Mouse (Mus musculus) heart, embryonic 12.5 days (tissue): ENCODE results near the gene Med15. TPM values are rescaled to one million over a fixed set of nuclear protein-coding genes. Genes with fewer than 3 reads are reported as not detected.
A peak's percentile ranks its signal among the peaks of the same experiment; 100 is the strongest.

Experiments
- ATAC-seq: fragments of 200-750 bp; cut with Nextera tagmentation; 2 replicates; pipeline ENCODE4 v1.8.0; 2017; ENCODE audit warnings: moderate TSS enrichment, moderate library complexity; ENCODE audit not compliant: insufficient number of reproducible peaks, low FRiP score
- H3K27ac ChIP-seq: fragments of 300-500 bp; sonication (generic); 2 replicates; pipeline ENCODE4 v1.5.1; 2016; ENCODE audit warnings: mild to moderate bottlenecking, moderate library complexity; ENCODE audit not compliant: poor library complexity, severe bottlenecking
- H3K27me3 ChIP-seq: fragments of 300-500 bp; sonication (generic); replicated peaks from 2 replicates; pipeline ENCODE4 v1.6.1; 2016; ENCODE audit warnings: mild to moderate bottlenecking, moderate library complexity
- H3K36me3 ChIP-seq: fragments of 300-500 bp; sonication (generic); 2 replicates; pipeline ENCODE4 v1.6.1; 2016; ENCODE audit warnings: mild to moderate bottlenecking, moderate library complexity
- H3K4me1 ChIP-seq: fragments of 300-500 bp; sonication (generic); replicated peaks from 2 replicates; pipeline ENCODE4 v1.6.1; 2016; ENCODE audit warnings: mild to moderate bottlenecking
- H3K4me2 ChIP-seq: fragments of 300-500 bp; sonication (generic); 2 replicates; pipeline ENCODE4 v1.6.1; 2016; ENCODE audit warnings: mild to moderate bottlenecking, moderate library complexity
- H3K4me3 ChIP-seq: fragments of 300-500 bp; sonication (generic); 2 replicates; pipeline ENCODE4 v1.5.1; 2016; ENCODE audit warnings: mild to moderate bottlenecking
- H3K9ac ChIP-seq: fragments of 300-500 bp; sonication (generic); 2 replicates; pipeline ENCODE4 v1.6.1; 2016; ENCODE audit warnings: mild to moderate bottlenecking, moderate library complexity
- H3K9me3 ChIP-seq: fragments of 300-500 bp; sonication (generic); replicated peaks from 2 replicates; pipeline ENCODE4 v1.6.1; 2016; ENCODE audit warnings: mild to moderate bottlenecking, moderate library complexity
- WGBS: fragments of 180-500 bp; shearing (Covaris S2); methylation state at CpG from one replicate; pipeline ENCODE4 v1.1.7; 2016; 5-methylcytosine and 5-hydroxymethylcytosine counted together
- polyA plus RNA-seq: library from polyadenylated mRNA; unstranded; fragments of >200 nt; fragmentation: Nextera tagmentation; extraction: Ambion mirVana; gene quantifications from 2 replicates; pipeline ENCODE4 v1.2.1, GENCODE M21; 2016

Gene Med15
- 36.9 and 39.9 TPM in 2 replicates for polyA plus RNA-seq

- no peak within 1 kb of the TSS for H3K4me3 ChIP-seq
- no peak within 1 kb of the TSS for H3K9ac ChIP-seq
- H3K4me2 ChIP-seq = no peak within 1 kb of the TSS
- H3K36me3 ChIP-seq = no peaks in the 10 kb centered on the region
- H3K4me1 ChIP-seq = no peaks in the 10 kb centered on the region
- peaks cover 6% of the 10 kb centered on the region; the same call in 1 of the 2 replicates for H3K27me3 ChIP-seq
- no peaks in the 10 kb centered on the region for H3K9me3 ChIP-seq
- 18% methylated on average over 3 of the region's 3 CpGs for WGBS
- no peak for ATAC-seq
- H3K27ac ChIP-seq = no peak within 1 kb of the TSS
Measured at GRCm38 (mm10) chr16:17732841-17733340, at the start of gene Med15. Med15 (minus strand) TSS chr16:17732891.

GRCm38 (mm10) chr16:17779692-17780091 lies 47.0 kb upstream of the Med15 start:
- H3K27ac ChIP-seq = no peak overlapping the region
- no peaks in the 10 kb centered on the region for H3K4me1 ChIP-seq
- H3K4me2 ChIP-seq = no peak overlapping the region
- WGBS = 68% methylated on average over 1 of the region's 1 CpGs
- H3K9me3 ChIP-seq = no peaks in the 10 kb centered on the region
- H3K27me3 ChIP-seq = no peaks in the 10 kb centered on the region
- peaks cover 49% of the 10 kb centered on the region for H3K36me3 ChIP-seq
- no peak overlapping the region for H3K4me3 ChIP-seq
- no peak for ATAC-seq
- H3K9ac ChIP-seq = no peak overlapping the region

GRCm38 (mm10) chr16:17778223-17778622 lies 45.5 kb upstream of the Med15 start:
- WGBS = 70% methylated on average over 4 of the region's 4 CpGs
- no peak for ATAC-seq
- no peak overlapping the region for H3K27ac ChIP-seq
- H3K9me3 ChIP-seq = no peaks in the 10 kb centered on the region
- no peak overlapping the region for H3K4me3 ChIP-seq
- H3K36me3 ChIP-seq = peaks cover 46% of the 10 kb centered on the region
- H3K27me3 ChIP-seq = no peaks in the 10 kb centered on the region
- no peak overlapping the region for H3K9ac ChIP-seq
- no peaks in the 10 kb centered on the region for H3K4me1 ChIP-seq
- no peak overlapping the region for H3K4me2 ChIP-seq

GRCm38 (mm10) chr16:17776828-17777227 lies 44.1 kb upstream of the Med15 start:
- Histone ChIP-seq H3K9me3 (no peaks in the 10 kb centered on the region), H3K9ac (no peak overlapping the region), H3K27ac (no peak overlapping the region), H3K27me3 (no peaks in the 10 kb centered on the region), H3K36me3 (peaks cover 53% of the 10 kb centered on the region), H3K4me3 (no peak overlapping the region), H3K4me2 (no peak overlapping the region), H3K4me1 (no peaks in the 10 kb centered on the region)
- no peak for ATAC-seq
- WGBS = 64% methylated on average over 11 of the region's 11 CpGs

- Histone ChIP-seq H3K27ac (no peak overlapping the region), H3K27me3 (no peaks in the 10 kb centered on the region), H3K4me1 (peaks cover 7% of the 10 kb centered on the region), H3K36me3 (peaks cover 53% of the 10 kb centered on the region), H3K9ac (no peak overlapping the region), H3K4me2 (no peak overlapping the region), H3K9me3 (no peaks in the 10 kb centered on the region), H3K4me3 (no peak overlapping the region)
- ATAC-seq = 0 out of 2 replicates have a peak, but pooled peaks have one; percentile 26
- 66% methylated on average over 4 of the region's 4 CpGs for WGBS
Measured at GRCm38 (mm10) chr16:17771117-17771865, 38.6 kb upstream of the Med15 start.

- peaks cover 13% of the 10 kb centered on the region for H3K4me1 ChIP-seq
- H3K27me3 ChIP-seq = no peaks in the 10 kb centered on the region
- peak; percentile 77 for ATAC-seq
- no peak overlapping the region for H3K4me2 ChIP-seq
- WGBS = 50% methylated on average over 7 of the region's 7 CpGs
- no peak overlapping the region; the same call in 1 of the 2 replicates for H3K27ac ChIP-seq
- H3K4me3 ChIP-seq = no peak overlapping the region
- H3K36me3 ChIP-seq = peaks cover 61% of the 10 kb centered on the region
- no peak overlapping the region for H3K9ac ChIP-seq
- H3K9me3 ChIP-seq = no peaks in the 10 kb centered on the region
Measured at GRCm38 (mm10) chr16:17768834-17769233, 36.1 kb upstream of the Med15 start.

GRCm38 (mm10) chr16:17764108-17764511 lies 31.4 kb upstream of the Med15 start:
- H3K4me1 ChIP-seq = peaks cover 31% of the 10 kb centered on the region
- WGBS = 62% methylated on average over 4 of the region's 4 CpGs
- peak; percentile 10; the same call in 1 of the 2 replicates for ATAC-seq
- peaks cover 36% of the 10 kb centered on the region for H3K36me3 ChIP-seq
- no peaks in the 10 kb centered on the region for H3K9me3 ChIP-seq
- H3K4me2 ChIP-seq = no peak overlapping the region
- H3K4me3 ChIP-seq = no peak overlapping the region
- no peak overlapping the region for H3K9ac ChIP-seq
- no peaks in the 10 kb centered on the region for H3K27me3 ChIP-seq
- H3K27ac ChIP-seq = no peak overlapping the region

GRCm38 (mm10) chr16:17761074-17761473 lies 28.4 kb upstream of the Med15 start:
- H3K4me1 ChIP-seq = peaks cover 31% of the 10 kb centered on the region
- H3K27ac ChIP-seq = no peak overlapping the region
- H3K4me3 ChIP-seq = peak overlapping the region; percentile 81; the same call in 1 of the 2 replicates
- H3K27me3 ChIP-seq = no peaks in the 10 kb centered on the region
- H3K9me3 ChIP-seq = no peaks in the 10 kb centered on the region
- peak overlapping the region; percentile 98 for H3K4me2 ChIP-seq
- 45% methylated on average over 1 of the region's 1 CpGs for WGBS
- no peak for ATAC-seq
- peaks cover 15% of the 10 kb centered on the region for H3K36me3 ChIP-seq
- no peak overlapping the region for H3K9ac ChIP-seq

GRCm38 (mm10) chr16:17760657-17761056 lies 28.0 kb upstream of the Med15 start:
- H3K4me3 ChIP-seq = peak overlapping the region; percentile 81
- H3K9me3 ChIP-seq = no peaks in the 10 kb centered on the region
- 0 out of 2 replicates have a peak, but pooled peaks have one; percentile 13 for ATAC-seq
- WGBS = 37% methylated on average over 8 of the region's 8 CpGs
- H3K36me3 ChIP-seq = peaks cover 11% of the 10 kb centered on the region
- no peaks in the 10 kb centered on the region for H3K27me3 ChIP-seq
- H3K4me1 ChIP-seq = peaks cover 31% of the 10 kb centered on the region
- H3K4me2 ChIP-seq = peak overlapping the region; percentile 98
- no peak overlapping the region for H3K9ac ChIP-seq
- no peak overlapping the region for H3K27ac ChIP-seq

GRCm38 (mm10) chr16:17759813-17760321 lies 27.2 kb upstream of the Med15 start:
- Histone ChIP-seq H3K4me1 (peaks cover 31% of the 10 kb centered on the region), H3K27me3 (no peaks in the 10 kb centered on the region), H3K9me3 (no peaks in the 10 kb centered on the region), H3K4me2 (peak overlapping the region; percentile 98), H3K36me3 (peaks cover 6% of the 10 kb centered on the region), H3K27ac (peak overlapping the region; percentile 76), H3K4me3 (peak overlapping the region; percentile 81), H3K9ac (peak overlapping the region; percentile 95)
- peak; percentile 46 for ATAC-seq
- WGBS = under 1% methylated on average over 54 of the region's 54 CpGs

GRCm38 (mm10) chr16:17759344-17759773 lies 26.7 kb upstream of the Med15 start, which contains the start of gene Klhl22:
Klhl22 (plus strand) TSS chr16:17759618.
- 2% methylated on average over 28 of the region's 28 CpGs for WGBS

More at GRCm38 (mm10) chr16:17759344-17759773, 26.7 kb upstream of the Med15 start, which contains the start of gene Klhl22:
- H3K9me3 ChIP-seq = no peaks in the 10 kb centered on the region
- H3K4me1 ChIP-seq = peaks cover 30% of the 10 kb centered on the region
- H3K4me2 ChIP-seq = peak within 1 kb of the TSS; percentile 98
- H3K4me3 ChIP-seq = peak within 1 kb of the TSS; percentile 81
- ATAC-seq = peak; percentile 95
- peak within 1 kb of the TSS; percentile 76 for H3K27ac ChIP-seq
- no peaks in the 10 kb centered on the region for H3K27me3 ChIP-seq
- H3K36me3 ChIP-seq = peaks cover 3% of the 10 kb centered on the region
- peak within 1 kb of the TSS; percentile 95 for H3K9ac ChIP-seq
